In genomic region chr9:114777178-114778046, GRCm38 (mm10) we compare ENCODE assay signal across 17 mouse cellular contexts. TPM values are rescaled to one million over a fixed set of nuclear protein-coding genes. Genes with fewer than 3 reads are reported as not detected.
A peak's percentile ranks its signal among the peaks of the same experiment; 100 is the strongest.
DNase-seq lines count a peak whose midpoint lies in the region; ATAC-seq and TF ChIP-seq lines count a peak whose summit lies in the region.
"Had no signal": no experiment of that assay in that cellular context is flagged by ENCODE, and none has a peak within 500 bp of the region (broad histone marks: within the 10 kb centered on the region; RNA-seq: fewer than 3 reads in every experiment).

No protein-coding gene starts in this region.

- H3K36me3 ChIP-seq in liver, embryonic 11.5 days (ENCODE audit: control insufficient read depth, insufficient read depth, low read length) = peaks cover 4% of the 10 kb centered on the region; the same call in 1 of the 2 replicates
- H3K36me3 ChIP-seq in CH12.LX (replicated peaks in 1 of 2; ENCODE audit: control insufficient read depth in 1 of 2, insufficient read depth in 1 of 2, low read length in 1 of 2) = peaks cover 11 to 38% of the 10 kb centered on the region in 2 experiments
- peaks cover 4% of the 10 kb centered on the region for H3K36me3 ChIP-seq in liver, embryonic 15.5 days (replicated peaks)
- peaks cover 8% of the 10 kb centered on the region for H3K36me3 ChIP-seq in forebrain, embryonic 10.5 days (replicated peaks)
- peaks cover 2% of the 10 kb centered on the region; the same call in 1 of the 2 replicates for H3K36me3 ChIP-seq in kidney, embryonic 14.5 days (ENCODE audit: control insufficient read depth, insufficient read depth, low read length)

- peak overlapping the region; percentile 48 for H3K4me2 ChIP-seq in liver, embryonic 11.5 days
- peak overlapping the region; percentile 68 for H3K4me2 ChIP-seq in CH12.LX (ENCODE audit: insufficient read depth, low read depth, poor library complexity, severe bottlenecking)
- peak overlapping the region; percentile 15; the same call in 1 of the 2 replicates for H3K4me2 ChIP-seq in liver, embryonic 15.5 days
- no peak overlapping the region for H3K4me2 ChIP-seq in kidney, embryonic 14.5 days (replicated peaks; ENCODE audit: low read depth, low read length)
- H3K4me2 ChIP-seq: embryonic facial prominence, embryonic 12.5 days; heart, embryonic 13.5 days; lung, embryonic 15.5 days had no signal

- TF ChIP-seq POLR2A in CH12.LX (IDR thresholded peaks at IDR 0.05; ENCODE audit: low read depth, low read length) = no peak

- peak overlapping the region; percentile 71 for H3K27ac ChIP-seq in liver, embryonic 11.5 days (ENCODE audit: low read depth, low read length)
- 0 out of 2 replicates have a peak overlapping the region, but pooled peaks have one; percentile 12 for H3K27ac ChIP-seq in CH12.LX (ENCODE audit: insufficient read depth, low read depth)
- H3K27ac ChIP-seq in liver, embryonic 15.5 days (replicated peaks) = peak overlapping the region; percentile 51
- H3K27ac ChIP-seq in forebrain, embryonic 10.5 days = no peak overlapping the region
- H3K27ac ChIP-seq in kidney, embryonic 14.5 days (ENCODE audit: low read depth, low read length) = no peak overlapping the region
- H3K27ac ChIP-seq: embryonic facial prominence, embryonic 12.5 days; gastrocnemius, adult 2 months; heart, embryonic 13.5 days; hindbrain, embryonic 10.5 days; left cerebral cortex, adult 2 months; lung, embryonic 15.5 days had no signal

- DNase-seq in liver, embryonic 11.5 days (ENCODE audit: low spot score) = no peak
- DNase-seq in liver (no peak), CH12.LX (ENCODE audit: extremely low read depth) (no peak), ZHBTc4 (ENCODE audit: low read depth, low spot score) (peak; percentile 53)
- DNase-seq in forebrain, embryonic 10.5 days (ENCODE audit: extremely low spot score, low spot score) = no peak
- DNase-seq: adrenal gland, postnatal 10 days; cerebellum, adult 18-20 months; gastrocnemius, adult 2 months; kidney, postnatal 14 days had no signal

- no peak overlapping the region for H3K4me3 ChIP-seq in liver, embryonic 11.5 days (ENCODE audit: low read depth, low read length)
- H3K4me3 ChIP-seq in CH12.LX (replicated peaks in 1 of 3; ENCODE audit: low read depth in 2 of 3, low read length in 2 of 3, poor library complexity in 1 of 3) = peak overlapping the region in 1 of 3 experiments; percentile 5
- H3K4me3 ChIP-seq in liver, embryonic 15.5 days (replicated peaks) = no peak overlapping the region
- H3K4me3 ChIP-seq in forebrain, embryonic 10.5 days = no peak overlapping the region
- no peak overlapping the region for H3K4me3 ChIP-seq in kidney, embryonic 14.5 days (ENCODE audit: low read length)
- H3K4me3 ChIP-seq: embryonic facial prominence, embryonic 12.5 days; gastrocnemius, adult 2 months; heart, embryonic 13.5 days; hindbrain, embryonic 10.5 days; left cerebral cortex, adult 2 months; lung, embryonic 15.5 days had no signal

- no peak for ATAC-seq in liver, embryonic 11.5 days (replicated peaks; ENCODE audit: low FRiP score)
- no peak for ATAC-seq in liver, embryonic 15.5 days (ENCODE audit: insufficient read depth)
- ATAC-seq in kidney, embryonic 14.5 days (ENCODE audit: low FRiP score, low TSS enrichment) = no peak
- ATAC-seq: forebrain, embryonic 16.5 days had no signal

- H3K9ac ChIP-seq in liver, embryonic 11.5 days (ENCODE audit: low read depth, low read length) = no peak overlapping the region
- H3K9ac ChIP-seq in CH12.LX (ENCODE audit: insufficient read depth, low read depth) = no peak overlapping the region
- H3K9ac ChIP-seq in liver, embryonic 15.5 days = peak overlapping the region; percentile 15; the same call in 1 of the 2 replicates
- H3K9ac ChIP-seq in kidney, embryonic 14.5 days (ENCODE audit: low read depth, low read length) = no peak overlapping the region
- H3K9ac ChIP-seq: embryonic facial prominence, embryonic 12.5 days; heart, embryonic 13.5 days; lung, embryonic 15.5 days had no signal

- no peak for TF ChIP-seq CTCF in CH12.LX (conservative IDR thresholded peaks at IDR 0.05 in 1 of 2, IDR thresholded peaks at IDR 0.05 in 1 of 2; ENCODE audit: low read depth in 2 of 2, low read length in 2 of 2)

- H3K4me1 ChIP-seq in liver, embryonic 11.5 days (replicated peaks; ENCODE audit: control insufficient read depth, insufficient read depth, low read length) = peaks cover 26% of the 10 kb centered on the region
- H3K4me1 ChIP-seq in CH12.LX (ENCODE audit: control insufficient read depth in 1 of 2, insufficient read depth in 2 of 2) = peaks cover 19 to 68% of the 10 kb centered on the region in 2 experiments
- H3K4me1 ChIP-seq in liver, embryonic 15.5 days (replicated peaks) = peaks cover 57% of the 10 kb centered on the region
- peaks cover 47% of the 10 kb centered on the region for H3K4me1 ChIP-seq in forebrain, embryonic 10.5 days
- H3K4me1 ChIP-seq in kidney, embryonic 14.5 days (ENCODE audit: control insufficient read depth, insufficient read depth, low read length) = peaks cover 25% of the 10 kb centered on the region

- dilution Hi-C loops in CH12.LX (cut with MboI; ENCODE audit: extremely low pct_ligation_motif_present, extremely low pct_unique_long_range_greater_than_20kb, low sequenced_read_pairs) = no loop called here

- in situ Hi-C loops in CH12.LX (cut with MboI; ENCODE audit: low pct_ligation_motif_present, low pct_unique_long_range_greater_than_20kb, low sequenced_read_pairs) = no loop called here

- H3K79me2 ChIP-seq in CH12.LX (replicated peaks; ENCODE audit: control insufficient read depth, extremely low read depth, insufficient read depth, poor library complexity, severe bottlenecking) = peaks cover 18% of the 10 kb centered on the region

- no peaks in the 10 kb centered on the region for H3K27me3 ChIP-seq in liver, embryonic 11.5 days (replicated peaks; ENCODE audit: control insufficient read depth, insufficient read depth, low read length)
- no peaks in the 10 kb centered on the region for H3K27me3 ChIP-seq in CH12.LX (replicated peaks)
- H3K27me3 ChIP-seq in liver, embryonic 15.5 days = peaks cover 23% of the 10 kb centered on the region
- H3K27me3 ChIP-seq in forebrain, embryonic 10.5 days (ENCODE audit: poor library complexity, severe bottlenecking) = no peaks in the 10 kb centered on the region
- no peaks in the 10 kb centered on the region for H3K27me3 ChIP-seq in kidney, embryonic 14.5 days (ENCODE audit: control insufficient read depth, insufficient read depth, low read length)
- H3K27me3 ChIP-seq: embryonic facial prominence, embryonic 12.5 days; heart, embryonic 13.5 days; lung, embryonic 15.5 days had no signal

- TF ChIP-seq RAD21 in CH12.LX (IDR thresholded peaks at IDR 0.05; ENCODE audit: low read depth, low read length) = no peak

- WGBS in liver, embryonic 11.5 days = 39% methylated on average over 6 of the region's 6 CpGs
- 11% methylated on average over 6 of the region's 6 CpGs for WGBS in liver, embryonic 15.5 days (ENCODE audit: insufficient replicate concordance)
- 87% methylated on average over 6 of the region's 6 CpGs for WGBS in forebrain, embryonic 10.5 days
- WGBS in kidney, embryonic 14.5 days = 69% methylated on average over 6 of the region's 6 CpGs

- no peak for TF ChIP-seq EP300 in CH12.LX (IDR thresholded peaks at IDR 0.05; ENCODE audit: low read length)

- no peaks in the 10 kb centered on the region for H3K9me3 ChIP-seq in liver, embryonic 11.5 days (ENCODE audit: control insufficient read depth, low read length)
- H3K9me3 ChIP-seq in CH12.LX (replicated peaks; ENCODE audit: low read length) = peaks cover 4% of the 10 kb centered on the region
- H3K9me3 ChIP-seq in liver, embryonic 15.5 days (replicated peaks) = no peaks in the 10 kb centered on the region
- no peaks in the 10 kb centered on the region for H3K9me3 ChIP-seq in forebrain, embryonic 10.5 days
- H3K9me3 ChIP-seq in kidney, embryonic 14.5 days (ENCODE audit: control insufficient read depth, low read length) = no peaks in the 10 kb centered on the region; the same call in 1 of the 2 replicates
- H3K9me3 ChIP-seq: embryonic facial prominence, embryonic 12.5 days; heart, embryonic 13.5 days; hindbrain, embryonic 10.5 days; lung, embryonic 15.5 days had no signal

TF ChIP-seq in CH12.LX, 34 proteins besides CTCF, POLR2A, EP300 and RAD21 (continues in another document):
- no peak for TF ChIP-seq MAZ (IDR thresholded peaks at IDR 0.05; ENCODE audit: low read depth, low read length)
- TF ChIP-seq GABPA (IDR thresholded peaks at IDR 0.05; ENCODE audit: insufficient replicate concordance, low read depth, low read length) = no peak
- TF ChIP-seq MXI1 (IDR thresholded peaks at IDR 0.05; ENCODE audit: low read depth, low read length) = no peak
- TF ChIP-seq ZNF384 (IDR thresholded peaks at IDR 0.05; ENCODE audit: low read depth, low read length) = no peak
- TF ChIP-seq MAFK (IDR thresholded peaks at IDR 0.05; ENCODE audit: insufficient replicate concordance, low read length) = no peak
- TF ChIP-seq MAX (IDR thresholded peaks at IDR 0.05; ENCODE audit: low read length) = no peak
- TF ChIP-seq JUND (conservative IDR thresholded peaks at IDR 0.05; ENCODE audit: low read depth, low read length) = no peak
- TF ChIP-seq E2F4 (IDR thresholded peaks at IDR 0.05; ENCODE audit: insufficient replicate concordance, low read depth, low read length) = no peak
- TF ChIP-seq USF1 (IDR thresholded peaks at IDR 0.05; ENCODE audit: low read depth, low read length) = no peak
- TF ChIP-seq ZC3H11A (IDR thresholded peaks at IDR 0.05; ENCODE audit: low read depth, low read length) = no peak
- no peak for TF ChIP-seq BHLHE40 (IDR thresholded peaks at IDR 0.05; ENCODE audit: low read depth, low read length)
- TF ChIP-seq CHD1 (IDR thresholded peaks at IDR 0.05; ENCODE audit: low read depth, low read length) = no peak

RNA-seq across cellular contexts. Expression of gene Cmtm7, which starts 4.2 kb away (rescaled TPM):
- polyA plus RNA-seq in liver, embryonic 11.5 days (2014; fragmentation: Nextera tagmentation; extraction: Ambion mirVana) = 93.7 and 99.4 TPM in 2 replicates
- 73.1 and 80.8 TPM in 2 replicates for total RNA-seq in CH12.LX (2012; rRNA removed)
- total RNA-seq in CH12.LX (2014; rRNA removed) = 37.6 and 46.0 TPM in 2 replicates
- 38.2 and 45.5 TPM in 2 replicates for polyA plus RNA-seq in CH12.LX (2012; ENCODE audit: insufficient read length, low read depth)
- 56.5 and 59.9 TPM in 2 replicates for polyA plus RNA-seq in liver, embryonic 15.5 days (2015; fragmentation: Nextera tagmentation; extraction: Ambion mirVana)
- polyA plus RNA-seq in forebrain, embryonic 10.5 days (2016; fragmentation: Nextera tagmentation; extraction: Ambion mirVana) = 76.9 and 78.7 TPM in 2 replicates
- polyA plus RNA-seq in kidney, embryonic 14.5 days (2014; fragmentation: Nextera tagmentation; extraction: Ambion mirVana) = 92.7 and 108 TPM in 2 replicates

RNA-seq across cellular contexts. Expression of gene Cmtm6, which starts 46.5 kb away (rescaled TPM):
- 36.6 and 40.6 TPM in 2 replicates for polyA plus RNA-seq in liver, embryonic 11.5 days (2014; fragmentation: Nextera tagmentation; extraction: Ambion mirVana)
- total RNA-seq in CH12.LX (2012; rRNA removed) (30.1 and 31.9 TPM in 2 replicates), CH12.LX (2014; rRNA removed) (39.2 and 39.5 TPM in 2 replicates)
- 38.0 and 38.5 TPM in 2 replicates for polyA plus RNA-seq in CH12.LX (2012; ENCODE audit: insufficient read length, low read depth)
- polyA plus RNA-seq in liver, embryonic 15.5 days (2015; fragmentation: Nextera tagmentation; extraction: Ambion mirVana) = 26.3 and 28.5 TPM in 2 replicates
- 29.1 and 29.9 TPM in 2 replicates for polyA plus RNA-seq in forebrain, embryonic 10.5 days (2016; fragmentation: Nextera tagmentation; extraction: Ambion mirVana)
- polyA plus RNA-seq in kidney, embryonic 14.5 days (2014; fragmentation: Nextera tagmentation; extraction: Ambion mirVana) = 25.0 and 53.0 TPM in 2 replicates

Comparison
In these comparisons a context has a peak if more than half of its experiments do, and no peak if none do; other contexts are left out.
1. H3K27ac ChIP-seq: peak in liver, embryonic 11.5 days (single experiment), CH12.LX (single experiment) and liver, embryonic 15.5 days (single experiment); none in forebrain, embryonic 10.5 days (single experiment) and kidney, embryonic 14.5 days (single experiment).